Mouse (Mus musculus) embryonic facial prominence, embryonic 14.5 days (tissue): ENCODE data around the gene Olfr412. TPM values are rescaled to one million over a fixed set of nuclear protein-coding genes. Genes with fewer than 3 reads are reported as not detected.

Experiments
- ATAC-seq: fragments of 200-750 bp; cut with Nextera tagmentation; 2 replicates; pipeline ENCODE4 v1.8.0; 2017; ENCODE audit warnings: low read depth, moderate number of reproducible peaks, moderate TSS enrichment
- DNase-seq: peaks from one replicate; pipeline ENCODE4 v3.0.0-alpha.2; 2015; ENCODE audit warnings: low spot score
- H3K27ac ChIP-seq: fragments of 300-500 bp; sonication (generic); replicated peaks from 2 replicates; pipeline ENCODE4 v1.5.1; 2014; ENCODE audit warnings: low read depth, mild to moderate bottlenecking, low read length, moderate library complexity
- H3K27me3 ChIP-seq: fragments of 300-500 bp; sonication (generic); replicated peaks from 2 replicates; pipeline ENCODE4 v1.6.1; 2014; ENCODE audit warnings: low read length; ENCODE audit not compliant: control insufficient read depth, insufficient read depth
- H3K36me3 ChIP-seq: fragments of 300-500 bp; sonication (generic); 2 replicates; pipeline ENCODE4 v1.6.1; 2014; ENCODE audit warnings: low read length, mixed read lengths; ENCODE audit not compliant: control insufficient read depth, insufficient read depth
- H3K4me1 ChIP-seq: fragments of 300-500 bp; sonication (generic); 2 replicates; pipeline ENCODE4 v1.6.1; 2014; ENCODE audit warnings: antibody characterized with exemption, low read length; ENCODE audit not compliant: control insufficient read depth, insufficient read depth
- H3K4me2 ChIP-seq: fragments of 300-500 bp; sonication (generic); 2 replicates; pipeline ENCODE4 v1.6.1; 2014; ENCODE audit warnings: low read depth, mild to moderate bottlenecking, low read length, moderate library complexity, mixed read lengths
- H3K4me3 ChIP-seq: fragments of 300-500 bp; sonication (generic); 2 replicates; pipeline ENCODE4 v1.5.1; 2014; ENCODE audit warnings: low read depth, mild to moderate bottlenecking, low read length
- H3K9ac ChIP-seq: fragments of 300-500 bp; sonication (generic); 2 replicates; pipeline ENCODE4 v1.6.1; 2014; ENCODE audit warnings: low read depth, mild to moderate bottlenecking, low read length, moderate library complexity, mixed read lengths
- H3K9me3 ChIP-seq: fragments of 300-500 bp; sonication (generic); 2 replicates; pipeline ENCODE4 v1.6.1; 2016; ENCODE audit warnings: low read length; ENCODE audit not compliant: control insufficient read depth
- WGBS: fragments of 180-500 bp; shearing (Covaris S2); extraction: QIAGEN DNeasy Blood & Tissue Kit; methylation state at CpG from one replicate; pipeline ENCODE4 v1.1.7; 2014; 5-methylcytosine and 5-hydroxymethylcytosine counted together
- polyA plus RNA-seq: library from polyadenylated mRNA; unstranded; fragments of >200 nt; fragmentation: Nextera tagmentation; extraction: Ambion mirVana; gene quantifications from 2 replicates; pipeline ENCODE4 v1.2.1, GENCODE M21; 2014

Olfr412 gene
- polyA plus RNA-seq, 1 experiment from 2014 or later: not detected

DNA sequence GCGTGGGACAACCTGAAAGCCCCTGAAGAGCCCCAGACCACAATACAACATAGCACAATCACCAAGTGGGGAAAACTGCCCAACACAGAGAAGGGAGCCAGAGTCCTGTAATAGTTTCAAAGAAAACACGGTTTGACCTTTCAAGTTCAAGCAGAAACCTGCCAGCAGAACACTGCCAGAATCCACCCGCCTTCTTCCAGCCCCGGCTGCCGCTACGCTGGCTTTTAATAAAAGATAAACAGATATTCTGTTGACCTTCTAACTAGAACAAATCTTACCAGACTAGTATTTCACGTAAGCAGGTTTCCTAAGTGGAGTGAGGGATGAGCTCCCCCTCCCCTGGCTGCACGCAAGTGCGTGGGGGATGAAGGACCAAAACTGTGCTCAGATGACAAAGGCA is 23.8 kb downstream of the Olfr412 start:
- no peaks in the 10 kb centered on the region for H3K27me3 ChIP-seq
- no peak overlapping the region for H3K27ac ChIP-seq
- no peak overlapping the region for H3K4me2 ChIP-seq
- no peaks in the 10 kb centered on the region for H3K4me1 ChIP-seq
- H3K4me3 ChIP-seq: no peak overlapping the region
- DNase-seq (peak; percentile 27), ATAC-seq (no peak)
- no peaks in the 10 kb centered on the region for H3K9me3 ChIP-seq
- H3K9ac ChIP-seq: no peak overlapping the region
- no peaks in the 10 kb centered on the region for H3K36me3 ChIP-seq
- 65% methylated on average over 9 of the region's 9 CpGs for WGBS

DNA sequence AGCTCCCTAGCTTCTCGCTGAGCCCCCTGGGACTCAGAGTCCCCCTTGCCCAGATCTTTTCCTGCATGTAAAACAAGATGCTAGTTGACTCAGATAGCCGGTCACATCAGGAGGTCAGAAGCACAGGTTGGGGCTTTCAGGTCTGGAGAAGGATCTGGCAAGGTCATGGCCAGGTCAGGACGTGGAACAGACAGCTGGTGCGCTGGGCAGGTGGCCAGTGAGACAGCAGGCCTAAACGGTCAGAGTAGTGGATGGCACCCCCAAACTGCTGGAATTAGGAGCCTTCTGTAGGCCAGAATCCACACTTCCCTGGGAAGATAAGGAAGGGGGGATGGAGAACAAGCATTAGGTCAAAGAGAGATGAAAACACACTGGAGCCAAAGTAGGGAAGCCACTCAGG is 25.3 kb downstream of the Olfr412 start:
- WGBS: 71% methylated on average over 5 of the region's 5 CpGs
- Histone ChIP-seq H3K4me1 (no peaks in the 10 kb centered on the region), H3K27me3 (no peaks in the 10 kb centered on the region), H3K4me2 (no peak overlapping the region), H3K36me3 (no peaks in the 10 kb centered on the region), H3K9me3 (no peaks in the 10 kb centered on the region), H3K27ac (no peak overlapping the region), H3K9ac (no peak overlapping the region), H3K4me3 (no peak overlapping the region)
- DNase-seq (no peak), ATAC-seq (no peak)

DNA sequence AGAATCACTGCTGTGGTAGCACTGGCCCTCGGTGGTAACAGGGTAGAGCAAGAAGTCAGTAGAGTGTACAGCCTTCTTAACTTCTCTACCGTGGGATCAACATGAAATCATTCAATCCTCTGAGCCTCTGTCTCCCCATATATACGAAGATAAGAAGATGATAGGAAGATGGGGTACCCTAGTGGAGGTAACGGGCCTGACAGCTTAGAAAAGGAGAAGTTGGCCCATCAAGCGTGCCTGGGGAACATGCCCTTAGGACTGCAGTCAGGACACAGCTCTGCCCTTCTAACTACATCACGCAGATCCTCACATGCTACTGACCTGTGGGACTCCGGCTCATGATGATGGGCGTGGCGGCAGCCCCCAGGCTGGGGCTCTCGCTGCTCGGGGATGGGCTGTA is 30.0 kb downstream of the Olfr412 start:
- ATAC-seq: no peak
- 78% methylated on average over 11 of the region's 11 CpGs for WGBS
- H3K27ac ChIP-seq: no peak overlapping the region

DNA sequence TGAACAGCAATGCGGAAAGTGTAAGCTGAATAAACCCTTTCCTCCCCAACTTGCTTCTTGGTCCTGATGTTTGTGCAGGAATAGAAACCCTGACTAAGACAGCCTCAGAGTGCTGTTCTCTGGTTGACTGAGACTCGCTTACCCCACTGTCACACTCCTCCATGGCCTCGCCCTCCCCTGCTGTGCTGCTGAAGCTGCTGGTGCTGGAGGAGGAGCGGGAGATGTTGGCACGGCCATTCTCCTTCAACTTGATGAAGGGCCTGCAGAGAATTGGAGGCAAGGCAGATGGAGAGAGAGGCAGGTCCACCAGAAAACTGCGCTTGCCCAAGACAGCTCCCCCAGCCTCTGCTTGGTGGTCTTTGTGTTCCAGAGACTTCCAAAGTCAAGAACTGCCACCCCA is 31.0 kb downstream of the Olfr412 start:
- WGBS: 76% methylated on average over 6 of the region's 6 CpGs
- Histone ChIP-seq H3K36me3 (no peaks in the 10 kb centered on the region), H3K4me2 (no peak overlapping the region), H3K27me3 (no peaks in the 10 kb centered on the region), H3K4me1 (no peaks in the 10 kb centered on the region), H3K4me3 (no peak overlapping the region), H3K27ac (no peak overlapping the region), H3K9me3 (no peaks in the 10 kb centered on the region), H3K9ac (no peak overlapping the region)
- no peak for ATAC-seq
- no peak for DNase-seq

More for the DNA sequence above, 30.0 kb downstream of the Olfr412 start:
- Histone ChIP-seq H3K27me3 (no peaks in the 10 kb centered on the region), H3K36me3 (no peaks in the 10 kb centered on the region), H3K4me3 (no peak overlapping the region), H3K4me1 (no peaks in the 10 kb centered on the region), H3K9me3 (no peaks in the 10 kb centered on the region), H3K9ac (no peak overlapping the region), H3K4me2 (no peak overlapping the region)
- DNase-seq: no peak

DNA sequence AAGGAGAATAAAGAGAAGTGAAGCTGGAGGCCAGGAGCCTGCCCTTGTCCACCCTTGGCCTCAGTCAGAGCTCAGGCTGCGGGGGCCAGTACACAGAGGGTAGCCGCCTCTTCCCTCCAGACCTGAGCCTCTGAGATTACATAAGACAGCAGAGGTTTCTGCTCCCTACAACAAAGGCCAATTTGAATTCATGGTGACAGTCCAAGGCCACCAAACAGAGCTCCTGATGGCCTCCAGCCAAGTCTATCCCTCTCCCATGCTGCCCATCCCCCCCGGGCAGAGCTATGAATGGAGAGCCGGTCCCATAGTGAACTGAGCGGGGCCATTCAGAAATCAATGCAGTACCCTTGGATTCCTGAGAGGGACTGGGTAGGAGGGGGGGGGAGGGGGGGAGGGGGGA is 31.6 kb downstream of the Olfr412 start:
- Histone ChIP-seq H3K4me2 (no peak overlapping the region), H3K9ac (no peak overlapping the region), H3K27me3 (no peaks in the 10 kb centered on the region), H3K4me1 (no peaks in the 10 kb centered on the region), H3K27ac (no peak overlapping the region), H3K4me3 (no peak overlapping the region), H3K36me3 (no peaks in the 10 kb centered on the region), H3K9me3 (no peaks in the 10 kb centered on the region)
- no peak for ATAC-seq
- DNase-seq: no peak
- 71% methylated on average over 4 of the region's 5 CpGs for WGBS

DNA sequence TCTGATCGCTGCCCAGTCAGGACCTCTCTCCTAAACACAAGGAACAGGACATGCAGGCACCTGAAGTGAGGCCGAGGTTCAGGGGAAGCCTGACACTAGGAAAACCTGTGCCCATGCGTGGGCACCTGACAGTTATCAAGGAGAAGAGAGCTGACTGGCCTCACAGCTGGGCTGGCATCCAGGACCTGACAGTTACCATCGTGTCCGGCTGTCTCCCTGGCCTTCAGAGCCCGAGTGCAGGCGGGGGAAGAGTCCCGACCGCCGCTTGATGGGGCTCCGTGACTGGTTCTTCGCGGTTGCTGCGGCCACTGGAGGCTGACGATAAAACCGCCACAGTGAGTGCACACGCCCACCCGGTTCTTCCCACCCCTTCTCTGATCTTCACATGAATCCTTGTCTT is 33.7 kb downstream of the Olfr412 start:
- H3K27me3 ChIP-seq: no peaks in the 10 kb centered on the region
- 76% methylated on average over 12 of the region's 18 CpGs for WGBS

DNA sequence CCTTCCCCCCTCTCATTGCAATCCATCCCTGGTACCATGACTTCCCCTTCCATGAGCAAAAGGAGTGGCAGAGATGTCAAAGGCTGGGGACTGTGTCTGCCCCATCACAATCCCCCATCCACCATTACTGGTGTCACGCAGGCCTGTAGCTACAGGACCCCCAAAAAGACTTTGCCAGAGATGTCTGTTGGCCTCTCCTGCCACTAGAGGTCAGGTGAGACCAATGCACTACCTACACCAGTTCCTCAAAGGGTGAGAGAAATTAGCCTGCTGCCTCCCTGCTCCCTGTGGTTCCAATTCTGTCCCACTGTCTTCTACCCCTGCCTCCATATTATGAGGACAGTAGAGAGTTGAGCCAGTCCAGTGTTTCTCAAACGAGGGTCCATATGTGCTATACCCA is 40.3 kb downstream of the Olfr412 start:
- no peak overlapping the region for H3K9ac ChIP-seq
- peak; percentile 19; the same call in 1 of the 2 replicates for ATAC-seq
- no peak overlapping the region for H3K4me2 ChIP-seq
- no peaks in the 10 kb centered on the region for H3K4me1 ChIP-seq
- 36% methylated on average over 2 of the region's 2 CpGs for WGBS
- no peaks in the 10 kb centered on the region for H3K9me3 ChIP-seq
- no peaks in the 10 kb centered on the region for H3K36me3 ChIP-seq
- H3K4me3 ChIP-seq: no peak overlapping the region
- H3K27me3 ChIP-seq: no peaks in the 10 kb centered on the region
- DNase-seq: peak; percentile 30
- H3K27ac ChIP-seq: no peak overlapping the region

More for the DNA sequence above, 33.7 kb downstream of the Olfr412 start:
- no peak for DNase-seq
- Histone ChIP-seq H3K9ac (no peak overlapping the region), H3K9me3 (no peaks in the 10 kb centered on the region), H3K27ac (no peak overlapping the region), H3K4me1 (no peaks in the 10 kb centered on the region), H3K4me2 (no peak overlapping the region), H3K36me3 (no peaks in the 10 kb centered on the region), H3K4me3 (no peak overlapping the region)
- ATAC-seq: no peak

DNA sequence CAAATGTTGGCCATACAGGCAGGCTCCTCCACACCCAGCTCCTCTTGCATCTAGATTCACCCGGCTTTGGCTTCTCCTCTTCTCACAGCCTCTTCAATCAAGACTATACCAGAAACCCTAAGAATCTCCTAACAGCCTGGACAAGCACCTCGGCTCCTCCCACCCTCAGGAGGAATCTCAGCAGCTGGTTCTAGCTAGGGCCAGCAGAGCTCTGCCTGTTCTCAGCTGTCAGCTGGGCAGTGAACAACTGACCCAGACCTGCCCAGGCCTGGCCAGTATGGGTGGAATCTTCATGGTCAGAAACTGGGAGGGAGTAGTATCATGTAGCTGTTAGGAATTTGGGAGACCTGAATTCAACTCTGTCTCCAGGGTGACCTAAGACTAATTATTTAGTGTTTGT is 42.3 kb downstream of the Olfr412 start:
- H3K4me2 ChIP-seq: no peak overlapping the region
- no peaks in the 10 kb centered on the region for H3K27me3 ChIP-seq
- H3K9me3 ChIP-seq: no peaks in the 10 kb centered on the region
- no peak overlapping the region for H3K4me3 ChIP-seq
- H3K27ac ChIP-seq: no peak overlapping the region
- no peaks in the 10 kb centered on the region for H3K36me3 ChIP-seq
- DNase-seq (peak; percentile 38), ATAC-seq (no peak)
- H3K9ac ChIP-seq: no peak overlapping the region
- H3K4me1 ChIP-seq: peaks cover 5% of the 10 kb centered on the region
- WGBS: 38% methylated on average over 2 of the region's 2 CpGs

DNA sequence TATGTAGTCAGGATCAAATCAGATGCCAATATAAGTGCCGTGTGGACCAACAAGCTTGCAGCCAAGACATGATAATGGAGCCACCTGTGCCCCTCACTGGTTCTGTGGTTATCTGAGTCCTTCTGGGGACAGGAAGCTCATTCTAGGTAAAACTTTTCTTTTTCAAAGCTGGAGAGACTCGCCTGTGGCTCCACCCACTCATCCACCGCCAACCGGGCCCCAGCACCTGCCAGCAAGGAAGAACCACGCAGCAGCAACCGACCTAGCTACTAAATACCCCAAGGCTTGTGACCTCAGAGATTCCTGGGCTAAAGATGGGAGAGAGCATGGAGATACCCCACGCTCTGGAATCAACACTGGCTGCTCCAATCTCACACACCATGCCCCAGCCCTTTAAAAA is 43.3 kb downstream of the Olfr412 start:
- H3K36me3 ChIP-seq: no peaks in the 10 kb centered on the region
- DNase-seq: no peak
- peaks cover 15% of the 10 kb centered on the region for H3K4me1 ChIP-seq
- WGBS: 66% methylated on average over 7 of the region's 7 CpGs
- no peak overlapping the region for H3K4me2 ChIP-seq
- no peaks in the 10 kb centered on the region for H3K27me3 ChIP-seq
- no peak overlapping the region for H3K9ac ChIP-seq
- H3K4me3 ChIP-seq: no peak overlapping the region
- H3K9me3 ChIP-seq: no peaks in the 10 kb centered on the region
- no peak for ATAC-seq
- no peak overlapping the region for H3K27ac ChIP-seq
